Mouse (Mus musculus) embryonic fibroblast, embryonic 13.5 days (primary cell): ENCODE measurements around the gene Rflna. TPM values are rescaled to one million over a fixed set of nuclear protein-coding genes. Genes with fewer than 3 reads are reported as not detected.

Experiments
- H3K27ac ChIP-seq: 2 replicates; pipeline ENCODE4 v1.5.1; 2012; ENCODE audit warnings: low read length, control low read depth, inconsistent platforms; ENCODE audit not compliant: insufficient read depth
- H3K4me1 ChIP-seq: 2 replicates; pipeline ENCODE4 v1.6.1; 2011; ENCODE audit warnings: low read length; ENCODE audit not compliant: control insufficient read depth, insufficient read depth
- H3K4me3 ChIP-seq: 2 replicates; pipeline ENCODE4 v1.5.1; 2011; ENCODE audit warnings: mild to moderate bottlenecking, control low read depth, low read length; ENCODE audit not compliant: insufficient read depth
- CTCF ChIP-seq: IDR thresholded peaks from 2 replicates; pipeline ENCODE4 v1.5.1; 2011; ENCODE audit warnings: mild to moderate bottlenecking, control low read depth, low read length, moderate library complexity, borderline replicate concordance; ENCODE audit not compliant: insufficient read depth
- POLR2A ChIP-seq: IDR thresholded peaks from 2 replicates; pipeline ENCODE4 v1.6.1; 2011; ENCODE audit warnings: low read depth, mild to moderate bottlenecking, control low read depth, low read length, moderate library complexity
- polyA plus RNA-seq: library from polyadenylated mRNA; stranded (reverse); fragments of >200 nt; gene quantifications from 2 replicates; pipeline ENCODE4 v1.2.4, GENCODE M21; 2011; ENCODE audit warnings: low read depth; ENCODE audit not compliant: missing spikeins, insufficient read length

Gene Rflna
- polyA plus RNA-seq, 1 experiment, result 7.7 TPM

DNA sequence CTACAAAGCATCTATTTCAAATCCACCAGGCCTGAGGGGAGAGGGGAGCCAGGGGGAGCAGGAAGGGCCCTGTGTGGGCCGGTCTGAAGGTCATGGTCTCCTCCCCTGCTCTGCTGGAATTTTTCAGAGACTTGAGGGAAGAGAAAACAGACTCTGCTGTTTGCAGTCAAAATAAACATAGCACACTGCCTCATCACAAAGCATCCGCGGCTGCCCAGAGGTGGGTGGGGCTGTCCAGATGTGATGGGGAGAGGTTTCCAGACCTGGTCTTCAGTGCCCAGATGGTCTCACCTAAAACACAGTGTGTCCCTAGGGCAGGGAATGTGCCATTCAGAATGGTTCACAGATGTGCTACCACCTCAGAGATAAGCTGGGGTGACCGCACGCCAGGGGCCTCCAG is 43.4 kb downstream of the Rflna start:
- H3K4me3 ChIP-seq, result no peak overlapping the region
- peaks cover 10% of the 10 kb centered on the region; the same call in 1 of the 2 replicates for H3K4me1 ChIP-seq
- no peak for TF ChIP-seq POLR2A
- TF ChIP-seq CTCF, result no peak
- H3K27ac ChIP-seq, result peak overlapping the region; percentile 53

DNA sequence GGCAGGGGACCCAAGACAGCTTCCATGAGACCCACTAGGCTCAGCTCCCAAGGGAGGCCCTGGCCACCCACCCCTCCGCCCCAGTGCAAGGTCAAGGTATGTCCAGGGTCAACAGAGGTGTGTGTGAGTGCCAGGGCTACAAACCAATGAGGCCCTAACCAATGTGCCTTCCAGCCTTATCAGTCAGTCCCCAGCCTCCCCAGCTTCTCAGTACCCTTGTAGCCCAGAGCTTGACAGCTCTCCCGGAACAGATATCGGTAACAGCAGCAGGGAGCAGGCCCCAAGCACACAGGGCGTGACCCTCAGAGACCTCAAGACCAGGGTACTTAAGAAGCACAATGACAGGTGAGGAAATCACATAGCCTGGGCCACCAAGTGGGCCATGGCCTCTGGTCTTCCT is 46.5 kb downstream of the Rflna start:
- Histone ChIP-seq H3K27ac (no peak overlapping the region), H3K4me1 (peaks cover 14% of the 10 kb centered on the region), H3K4me3 (no peak overlapping the region)
- no peak for TF ChIP-seq POLR2A
- no peak for TF ChIP-seq CTCF

DNA sequence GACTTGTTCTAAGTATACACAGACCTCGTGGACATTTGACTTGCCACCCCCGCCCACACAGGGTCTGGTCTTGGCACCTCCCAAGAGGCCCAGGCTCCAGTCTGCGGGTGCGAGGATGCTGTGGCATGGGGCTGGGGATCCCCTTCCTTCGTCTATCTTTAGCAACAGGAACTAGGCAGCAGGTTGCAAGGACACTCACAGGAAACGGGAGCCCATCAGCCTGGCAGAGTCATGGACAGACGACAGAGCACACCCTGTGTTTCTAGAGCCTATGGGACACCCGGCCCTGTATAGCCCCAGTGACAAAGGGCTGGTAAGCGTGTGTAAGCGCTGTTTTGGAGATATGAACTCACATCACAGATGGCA is 49.2 kb downstream of the Rflna start:
- Histone ChIP-seq H3K4me3 (no peak overlapping the region), H3K4me1 (peaks cover 5% of the 10 kb centered on the region), H3K27ac (no peak overlapping the region)
- TF ChIP-seq POLR2A, result no peak
- no peak for TF ChIP-seq CTCF

DNA sequence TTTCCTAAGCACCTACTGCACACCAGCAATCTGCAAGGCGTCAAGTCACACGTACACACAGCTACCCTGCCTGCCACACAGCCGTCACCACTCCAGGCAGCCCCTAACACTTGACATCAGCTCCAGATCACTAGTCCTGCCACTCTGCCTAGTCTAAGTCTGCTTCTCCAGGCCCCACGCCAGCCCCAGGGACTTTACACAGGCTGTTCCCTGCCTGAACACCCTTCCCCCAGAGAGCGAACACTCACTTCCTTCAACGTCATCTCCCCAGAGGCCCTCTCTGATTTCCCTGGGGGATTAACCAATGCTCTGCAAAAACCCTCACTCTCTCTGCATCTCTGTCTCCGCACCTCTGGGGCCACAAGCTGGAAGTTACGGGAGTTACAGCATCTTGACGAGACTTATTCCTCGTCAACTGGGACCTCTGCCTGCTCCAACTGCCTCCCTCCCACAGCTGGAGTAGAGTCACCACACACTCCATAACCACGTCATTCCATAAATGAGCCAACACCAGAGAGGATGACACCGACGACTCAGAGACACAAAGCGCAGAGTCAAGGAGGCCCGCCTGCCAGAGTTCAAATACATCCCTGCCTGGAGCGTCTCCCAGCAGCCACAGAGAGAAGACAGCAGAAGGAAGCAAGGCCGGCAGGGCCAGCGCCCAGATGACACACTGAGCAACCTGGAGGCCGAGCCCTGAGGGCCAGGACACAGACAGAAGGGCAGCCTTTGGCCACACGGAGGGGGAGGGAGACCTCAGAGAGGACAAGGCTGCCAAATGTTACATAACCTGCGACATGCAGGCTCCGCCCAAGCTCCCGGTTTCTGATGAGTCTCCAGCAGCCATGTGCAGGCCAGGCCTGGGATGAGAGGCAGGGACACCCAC is 49.8 kb downstream of the Rflna start:
- 0 out of 2 replicates have a peak overlapping the region, but pooled peaks have one; percentile 23 for H3K27ac ChIP-seq
- no peak overlapping the region for H3K4me3 ChIP-seq
- H3K4me1 ChIP-seq, result peaks cover 5% of the 10 kb centered on the region
- TF ChIP-seq POLR2A (no peak), CTCF (no peak)

DNA sequence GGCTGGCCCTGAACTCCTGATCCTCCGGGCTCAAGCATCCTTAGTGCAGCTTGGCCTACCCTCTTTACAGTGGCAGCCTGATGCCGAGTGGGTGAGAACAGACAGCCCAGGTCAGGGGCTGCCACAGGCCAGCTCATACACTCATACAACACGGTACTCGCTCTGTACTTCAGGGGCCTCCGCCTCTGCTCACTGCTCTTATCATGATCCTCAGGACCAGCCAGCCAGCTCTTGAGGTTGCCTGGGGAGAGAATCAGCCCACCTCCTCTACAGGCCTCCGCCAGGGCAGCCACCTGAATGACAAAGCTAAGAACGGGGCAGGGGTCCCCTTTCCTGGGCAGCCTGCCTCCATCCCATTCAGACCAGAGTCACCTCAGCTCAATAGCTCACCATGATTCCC is 50.6 kb downstream of the Rflna start:
- Histone ChIP-seq H3K27ac (peak overlapping the region; percentile 23; the same call in 1 of the 2 replicates), H3K4me3 (no peak overlapping the region), H3K4me1 (peaks cover 5% of the 10 kb centered on the region)
- TF ChIP-seq CTCF (no peak), POLR2A (no peak)

DNA sequence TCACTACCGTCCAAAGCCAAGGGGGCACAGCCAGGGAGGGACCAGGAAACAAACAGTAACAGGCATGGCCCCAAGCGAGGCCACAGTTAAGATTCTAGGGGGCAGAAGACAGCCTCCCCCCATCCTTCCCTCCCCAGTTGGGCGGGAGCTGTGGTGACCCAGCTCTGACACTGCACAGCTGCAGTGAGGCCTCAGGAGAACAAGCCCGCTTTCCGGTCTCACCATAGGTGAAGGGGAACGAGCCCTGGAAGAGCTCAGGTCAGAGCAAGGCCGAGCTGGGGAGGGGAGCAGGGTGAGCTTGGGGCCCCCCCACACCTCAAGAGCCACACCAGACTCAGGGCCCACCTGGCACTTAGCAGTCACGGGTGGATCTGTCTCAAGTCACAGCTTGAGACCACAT is 52.9 kb downstream of the Rflna start:
- Histone ChIP-seq H3K4me3 (peak overlapping the region; percentile 70), H3K27ac (no peak overlapping the region), H3K4me1 (peaks cover 8% of the 10 kb centered on the region)
- TF ChIP-seq CTCF (no peak), POLR2A (no peak)

DNA sequence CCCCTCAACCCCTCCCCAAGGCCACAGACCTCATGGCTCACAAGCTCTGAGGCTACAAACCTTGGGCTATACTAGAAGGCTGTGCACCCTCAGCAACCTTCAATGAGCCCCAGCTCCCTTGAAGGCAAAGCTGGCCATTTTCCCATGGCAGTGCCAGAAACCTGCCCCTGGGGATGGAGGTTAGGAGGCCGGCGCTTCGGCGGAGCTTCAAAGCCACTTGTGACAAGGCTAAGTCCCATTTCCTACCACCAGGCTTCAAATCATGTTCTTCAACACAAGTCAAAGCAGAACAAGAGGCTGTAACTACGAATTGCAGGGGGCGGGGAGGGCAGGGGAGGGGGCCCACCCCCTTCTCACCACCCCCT is 53.3 kb downstream of the Rflna start:
- H3K4me3 ChIP-seq, result peak overlapping the region; percentile 70
- TF ChIP-seq POLR2A (no peak), CTCF (no peak)
- no peak overlapping the region for H3K27ac ChIP-seq
- H3K4me1 ChIP-seq, result peaks cover 8% of the 10 kb centered on the region

DNA sequence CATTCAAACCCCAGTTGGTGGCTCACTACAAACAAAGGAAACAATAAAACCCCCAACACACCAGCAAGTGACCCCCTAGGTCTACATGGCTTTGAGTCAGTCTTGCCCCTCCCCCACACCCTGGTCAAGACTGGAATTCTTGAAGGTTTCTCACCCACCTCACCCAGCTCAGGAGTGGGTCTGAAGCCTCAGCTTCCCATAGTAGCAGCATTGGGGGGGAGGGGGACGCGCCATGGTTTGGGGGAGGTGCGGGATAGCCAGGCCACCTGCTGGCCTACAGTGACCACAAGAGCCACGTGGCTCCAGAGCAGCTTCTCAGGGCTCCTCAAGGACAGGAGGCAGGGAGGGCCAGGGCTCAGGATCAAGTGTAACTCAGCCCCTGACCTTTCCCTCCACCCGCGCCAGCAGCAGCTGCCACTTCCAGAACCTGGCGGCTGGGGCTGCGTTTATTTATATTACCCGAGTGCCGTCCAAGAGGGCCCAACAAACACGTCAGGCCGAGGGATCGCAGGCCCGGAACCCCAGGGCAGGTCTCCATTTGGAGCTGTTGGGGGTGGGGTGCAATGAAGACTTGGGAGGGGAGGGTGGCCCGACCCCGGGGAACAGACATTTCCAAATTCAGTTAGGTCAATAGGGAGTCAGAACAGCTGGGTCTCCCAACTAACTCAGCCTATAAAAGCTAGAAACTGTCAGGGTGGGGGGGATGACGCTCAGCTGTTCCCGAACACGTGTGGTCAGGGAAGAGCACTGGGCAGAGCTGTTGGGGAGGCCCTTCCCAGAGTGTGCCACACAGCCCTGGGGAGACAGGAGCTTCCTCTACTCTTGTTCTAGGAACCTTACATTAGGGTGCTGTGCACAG is 53.9 kb downstream of the Rflna start:
- peak overlapping the region; percentile 70 for H3K4me3 ChIP-seq
- H3K4me1 ChIP-seq, result peaks cover 8% of the 10 kb centered on the region
- TF ChIP-seq CTCF, result no peak
- no peak for TF ChIP-seq POLR2A
- H3K27ac ChIP-seq, result peak overlapping the region; percentile 68

DNA sequence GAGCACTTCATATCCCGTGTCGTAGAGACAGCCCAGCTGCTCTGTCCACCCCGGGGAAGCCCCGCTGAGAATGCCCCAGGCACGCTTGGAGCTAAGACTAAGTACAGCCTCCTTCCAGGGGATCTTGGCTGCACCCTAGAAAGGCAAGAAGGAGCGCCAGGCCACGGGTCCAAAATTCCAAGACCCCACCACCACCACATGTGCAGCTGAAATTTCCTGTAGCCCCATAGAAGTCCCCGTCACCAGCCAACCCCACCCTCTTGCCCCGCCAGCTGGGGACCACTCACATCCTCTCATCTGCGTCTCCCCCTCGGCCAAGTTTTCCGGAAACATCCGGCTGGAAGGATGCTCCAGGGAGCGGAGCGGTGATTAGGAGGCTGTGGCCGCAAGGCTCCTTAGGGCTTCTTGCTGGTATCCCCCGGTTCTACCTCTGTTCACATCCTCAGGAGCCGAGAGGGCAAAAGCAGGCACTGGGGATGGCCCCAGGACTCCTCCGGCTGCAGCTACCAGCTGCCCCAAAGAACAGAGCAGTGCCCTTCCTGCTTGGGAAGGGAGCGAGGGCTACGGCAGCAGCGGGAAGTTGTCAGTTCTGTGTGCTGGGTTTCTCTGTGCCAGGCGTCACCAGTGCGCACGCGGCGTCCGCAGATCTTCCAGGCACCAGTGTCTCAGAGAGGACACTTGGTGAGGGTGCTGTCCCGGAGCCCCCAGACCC is 54.7 kb downstream of the Rflna start:
- Histone ChIP-seq H3K4me3 (peak overlapping the region; percentile 70), H3K27ac (peak overlapping the region; percentile 68), H3K4me1 (peaks cover 8% of the 10 kb centered on the region)
- no peak for TF ChIP-seq CTCF
- no peak for TF ChIP-seq POLR2A
